Mouse (Mus musculus) embryonic fibroblast, embryonic 13.5 days (primary cell): ENCODE data around the gene Cryba4.
A peak's percentile ranks its signal among the peaks of the same experiment; 100 is the strongest.

ENCODE experiments used
- CTCF ChIP-seq: IDR thresholded peaks from 2 replicates; pipeline ENCODE4 v1.5.1; 2011; ENCODE audit warnings: mild to moderate bottlenecking, control low read depth, low read length, moderate library complexity, borderline replicate concordance; ENCODE audit not compliant: insufficient read depth
- POLR2A ChIP-seq: IDR thresholded peaks from 2 replicates; pipeline ENCODE4 v1.6.1; 2011; ENCODE audit warnings: low read depth, mild to moderate bottlenecking, control low read depth, low read length, moderate library complexity

DNA sequence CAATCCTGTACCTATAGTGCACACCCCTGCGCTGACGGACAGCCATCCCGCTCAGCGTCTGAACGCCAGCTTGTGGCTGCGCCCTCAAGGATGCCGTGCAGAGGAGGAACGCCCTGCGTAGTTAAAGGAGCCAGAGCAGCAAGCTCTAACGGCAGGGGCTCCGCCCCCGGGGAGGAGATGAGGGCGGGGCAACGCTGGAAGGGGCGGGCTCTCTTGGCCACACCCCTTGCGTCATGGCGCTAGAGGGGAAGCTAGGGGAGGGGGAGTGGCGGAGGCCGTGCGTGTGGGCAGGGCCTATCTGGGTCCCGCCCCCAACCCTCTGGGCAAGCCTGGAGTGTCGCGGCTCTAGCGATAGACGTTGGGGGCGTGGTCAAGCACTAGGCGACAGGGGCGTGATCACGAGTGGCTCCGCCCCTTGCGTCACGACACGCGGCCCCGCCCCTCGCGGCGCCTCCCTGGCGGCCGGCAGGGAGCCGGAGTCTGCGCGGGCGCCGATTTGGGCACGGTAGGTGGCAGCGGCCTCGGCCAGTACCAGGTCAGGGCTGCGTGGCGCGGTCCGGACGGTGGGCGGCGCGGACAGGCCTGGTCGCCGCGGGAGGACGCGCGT lies 24.1 kb upstream of the Cryba4 start, which contains the start of gene Tpst2:
- TF ChIP-seq CTCF (no peak), POLR2A (peak; percentile 98)
